Mouse (Mus musculus): ENCODE results near the gene Slc39a13. TPM values are rescaled to one million over a fixed set of nuclear protein-coding genes. Genes with fewer than 3 reads are reported as not detected.
A peak's percentile ranks its signal among the peaks of the same experiment; 100 is the strongest.
"Not testable (repeated sequence)": the region's sequence is repeated elsewhere in the genome, so short reads cannot be mapped to it uniquely, and the experiment has no call there.

The Slc39a13 gene
- total RNA-seq (2021), result 10 to 100 TPM; 16.9 to 19.9 TPM
- long read RNA-seq, experiment 1, transcript Slc39a13-203 (10 exons, 1,291 nt), result minor isoform, 10 of 66 reads
- long read RNA-seq, experiment 1, transcript Slc39a13-201 (10 exons, 2,469 nt), result major isoform, 39 of 66 reads
- long read RNA-seq, experiment 1, partial matches to known transcripts, result 5 of 66 reads
- long read RNA-seq, experiment 1, other reads (novel, unspliced or antisense), result 12 of 66 reads
- long read RNA-seq, experiment 2, transcript Slc39a13-203 (10 exons, 1,291 nt), result minor isoform, 16 of 53 reads
- long read RNA-seq, experiment 2, transcript Slc39a13-201 (10 exons, 2,469 nt), result major isoform, 28 of 53 reads
- long read RNA-seq, experiment 2, partial matches to known transcripts, result 2 of 53 reads
- long read RNA-seq, experiment 2, other reads (novel, unspliced or antisense), result 7 of 53 reads

DNA sequence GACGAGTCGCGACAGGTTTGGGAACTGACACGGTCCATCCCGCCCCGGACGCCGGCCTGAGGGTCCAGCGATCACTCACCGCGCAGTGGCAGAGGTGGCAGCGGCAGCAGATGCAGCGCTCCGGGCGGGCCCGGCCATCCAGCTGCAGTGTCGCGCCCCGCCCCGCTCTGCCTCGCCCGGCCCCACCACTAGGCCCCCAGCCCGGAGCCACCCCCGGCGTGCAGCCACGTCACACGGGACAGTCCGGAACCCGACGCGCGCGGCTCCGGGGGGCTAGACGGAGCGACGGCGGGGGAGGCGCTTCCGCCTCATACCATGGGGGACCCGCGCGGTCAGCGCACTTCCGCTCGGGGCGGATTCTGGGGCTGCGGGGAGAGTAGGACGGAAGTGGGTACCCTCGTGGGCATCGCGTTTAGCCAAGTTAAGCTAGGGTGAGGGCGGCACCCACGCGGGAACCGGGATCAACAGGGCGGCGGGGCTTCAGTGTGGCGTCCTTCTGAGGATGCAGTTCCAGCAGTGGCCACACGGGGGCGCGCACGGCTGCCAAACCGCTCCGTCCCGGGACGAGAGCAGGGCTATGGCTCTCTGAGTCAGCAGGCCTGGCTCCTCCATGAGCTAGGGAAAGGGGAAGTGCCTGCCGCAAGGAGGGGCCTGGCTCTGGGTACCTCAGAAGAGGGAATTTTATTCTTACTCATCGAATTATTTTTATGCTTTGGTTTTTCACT lies at the start of gene Slc39a13:
Gene Slc39a13 (minus strand): TSS at position 342 of the 725 bp plus-strand sequence.
- DNase-seq (ENCODE audit: low spot score), result peak; percentile 97

DNA sequence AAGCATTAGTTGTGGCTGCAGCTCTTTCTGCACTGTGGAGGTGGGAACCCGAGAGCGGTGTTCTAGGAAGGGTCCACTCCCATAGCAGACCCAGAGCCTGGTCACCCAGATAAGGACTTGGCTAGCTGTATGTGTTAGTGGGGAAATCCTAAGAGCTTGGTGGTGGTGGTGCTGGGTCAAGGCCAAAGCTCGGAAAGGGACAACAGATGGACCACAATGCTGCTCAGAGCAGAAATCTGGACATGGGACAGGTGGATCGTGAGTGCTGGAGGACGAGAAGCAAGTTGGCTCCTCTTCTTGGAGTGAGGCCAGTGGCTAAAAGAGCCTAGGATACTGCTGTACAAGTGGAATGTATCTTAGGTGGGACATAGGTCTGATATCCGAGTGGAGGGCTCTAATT lies 49.3 kb upstream of the Slc39a13 start:
- no peak for DNase-seq (ENCODE audit: low spot score)

DNA sequence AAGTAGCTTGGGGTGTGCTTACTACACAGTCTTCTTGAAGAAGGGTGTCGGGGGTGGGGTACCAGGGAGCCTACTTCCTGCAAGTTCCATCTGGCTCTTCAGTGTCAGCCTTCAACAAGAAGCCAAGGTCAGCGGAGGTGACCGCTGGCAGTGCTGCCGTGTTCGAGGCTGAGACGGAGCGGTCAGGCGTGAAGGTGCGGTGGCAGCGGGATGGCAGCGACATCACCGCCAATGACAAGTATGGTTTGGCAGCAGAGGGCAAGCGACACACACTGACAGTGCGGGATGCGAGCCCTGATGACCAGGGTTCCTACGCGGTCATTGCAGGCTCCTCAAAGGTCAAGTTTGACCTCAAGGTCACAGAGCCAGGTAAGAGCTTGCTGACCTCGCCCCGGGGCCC lies 48.8 kb upstream of the Slc39a13 start:
- no peak for DNase-seq (ENCODE audit: low spot score)

DNA sequence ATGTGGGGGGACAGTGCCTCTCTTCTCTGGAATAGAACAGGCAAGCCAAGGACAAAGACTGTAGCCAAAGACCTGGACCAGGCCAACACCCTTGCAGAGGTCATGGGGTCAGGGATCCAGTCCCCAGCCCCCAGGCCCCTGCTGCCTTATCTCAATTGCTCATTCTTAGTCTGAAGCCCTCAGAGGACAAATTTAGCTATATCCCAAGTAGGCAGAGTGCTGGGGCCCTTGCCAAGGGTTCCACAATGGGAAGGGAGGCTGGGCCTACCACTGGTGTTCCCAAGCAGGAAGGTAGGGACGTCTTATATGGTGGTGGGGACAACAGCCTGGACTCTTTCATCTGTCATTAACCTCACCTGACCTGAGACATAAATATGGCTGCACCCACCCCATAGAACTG lies 48.4 kb upstream of the Slc39a13 start:
- no peak for DNase-seq (ENCODE audit: low spot score)

DNA sequence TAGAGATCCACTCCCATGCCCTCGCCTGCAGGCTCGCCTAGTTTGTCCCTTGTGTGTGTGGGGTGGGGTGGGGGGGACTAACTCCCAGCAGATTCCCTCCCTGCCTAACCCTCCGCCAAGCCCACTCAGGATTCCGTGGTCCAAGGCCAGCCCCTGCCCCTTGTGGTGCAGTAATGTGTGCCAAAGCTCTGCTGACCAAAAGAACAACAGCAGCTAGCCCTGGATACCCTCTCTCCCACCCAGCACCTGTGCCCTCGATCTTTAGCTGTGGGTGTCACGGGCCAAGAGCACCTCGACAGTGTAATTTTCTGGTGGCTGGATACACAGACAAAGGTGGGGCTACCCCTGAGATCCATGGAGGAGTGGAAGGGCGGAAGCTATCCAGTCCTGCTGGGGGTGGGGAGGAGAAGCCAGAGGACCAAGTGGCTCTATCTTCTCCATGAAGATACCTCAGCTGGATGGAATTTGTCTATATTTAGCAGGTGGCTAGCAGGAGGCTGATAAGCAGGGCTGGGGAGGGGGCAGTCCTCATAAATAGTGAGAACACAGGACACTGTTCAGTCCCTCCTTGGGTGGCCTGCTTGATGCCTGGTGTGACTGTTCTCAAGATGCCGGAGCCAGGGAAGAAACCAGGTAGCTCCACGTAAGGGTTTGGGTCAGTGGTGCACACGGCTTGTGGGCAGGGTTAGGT lies 47.5 kb upstream of the Slc39a13 start, which contains the start of gene Mybpc3:
Gene Mybpc3 (plus strand): TSS at position 560 of the 691 bp plus-strand sequence.
- DNase-seq (ENCODE audit: low spot score), result no peak

DNA sequence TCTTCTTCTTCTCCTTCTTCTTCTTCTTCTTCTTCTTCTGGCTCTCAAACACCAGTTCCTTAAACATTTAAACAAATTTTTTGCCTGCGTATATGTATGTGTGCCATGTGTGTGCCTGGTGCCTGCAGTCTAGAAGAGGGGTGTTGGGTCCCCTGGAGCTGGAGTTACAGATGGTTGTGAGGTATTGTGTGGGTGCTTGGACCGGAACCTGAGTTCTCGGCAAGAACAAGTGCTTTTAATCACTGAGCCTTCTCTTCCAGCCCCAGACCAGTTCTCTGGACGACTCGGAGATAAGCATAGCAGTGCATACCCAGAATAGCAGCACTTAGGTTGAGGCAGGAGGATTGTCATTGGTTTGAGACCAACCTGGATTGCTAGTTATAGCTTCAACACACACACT lies 46.6 kb upstream of the Slc39a13 start:
- DNase-seq (ENCODE audit: low spot score), result no peak

DNA sequence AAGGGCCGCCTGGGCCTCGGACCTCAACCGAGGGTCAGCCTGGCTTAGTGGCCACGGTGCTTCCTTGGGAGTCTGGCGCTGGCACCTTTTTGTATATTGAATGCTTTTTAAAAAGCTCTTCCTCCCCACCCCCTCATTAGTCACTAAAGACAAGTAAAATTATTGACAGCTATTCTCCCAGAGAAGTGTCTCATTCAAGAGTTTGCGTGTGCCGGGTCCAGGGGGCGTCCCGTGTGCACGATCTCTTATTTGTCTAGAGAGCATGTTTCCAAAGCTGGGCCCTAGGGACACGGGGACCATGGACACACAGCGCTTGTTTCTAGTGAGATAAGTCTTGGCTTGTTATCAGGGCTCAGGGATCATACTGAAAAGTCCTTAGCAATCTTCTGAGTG lies 45.4 kb upstream of the Slc39a13 start:
- no peak for DNase-seq (ENCODE audit: low spot score)

DNA sequence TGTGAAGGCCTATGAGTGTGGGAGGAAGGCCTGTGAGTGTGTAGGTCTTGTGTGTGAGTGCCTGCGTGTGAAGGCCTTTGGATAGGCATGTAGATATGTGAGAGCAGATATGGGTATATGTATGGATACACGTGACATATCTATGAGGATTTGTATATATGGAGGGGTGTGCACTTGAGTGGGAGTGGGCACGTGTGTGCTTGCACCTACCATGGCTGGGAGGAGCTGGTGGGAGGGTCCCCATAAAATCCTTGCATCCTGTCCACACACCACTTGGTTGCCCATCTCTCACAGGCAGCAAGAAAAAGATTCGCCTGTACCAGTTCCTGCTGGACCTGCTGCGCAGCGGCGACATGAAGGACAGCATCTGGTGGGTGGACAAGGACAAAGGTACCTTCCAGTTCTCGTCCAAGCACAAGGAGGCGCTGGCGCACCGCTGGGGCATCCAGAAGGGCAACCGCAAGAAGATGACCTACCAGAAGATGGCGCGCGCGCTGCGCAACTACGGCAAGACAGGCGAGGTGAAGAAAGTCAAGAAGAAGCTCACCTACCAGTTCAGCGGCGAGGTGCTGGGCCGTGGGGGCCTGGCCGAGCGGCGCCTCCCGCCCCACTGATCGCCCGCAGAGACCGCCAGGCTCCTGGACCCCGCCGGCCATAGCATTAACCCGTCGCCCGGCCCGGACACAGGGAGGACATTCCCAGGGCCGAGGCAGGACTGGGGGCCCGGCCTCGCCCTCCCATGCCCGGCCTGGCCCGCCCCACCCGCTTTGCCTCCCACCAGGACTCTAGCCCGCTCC lies 44.8 kb upstream of the Slc39a13 start:
- DNase-seq (ENCODE audit: low spot score), result peak; percentile 98

DNA sequence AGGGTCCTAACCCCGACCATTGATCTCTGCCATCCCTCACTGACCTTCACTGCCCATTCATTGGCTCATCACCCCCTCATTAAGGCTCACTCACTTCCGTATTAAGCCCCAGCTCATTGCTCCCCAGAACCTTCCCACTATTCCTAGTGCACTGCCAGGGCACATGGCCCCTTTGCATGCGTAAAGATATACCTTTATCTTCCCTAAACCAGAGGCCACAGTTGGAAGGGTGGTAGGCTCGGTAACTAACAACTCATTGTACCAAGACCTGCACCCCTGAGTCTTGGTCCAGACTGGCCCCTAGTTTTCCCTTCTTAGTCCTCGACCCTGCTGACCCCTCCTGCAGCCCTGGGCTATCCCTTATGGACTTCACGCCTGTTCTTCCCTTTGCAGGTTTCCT lies 43.6 kb upstream of the Slc39a13 start:
- no peak for DNase-seq (ENCODE audit: low spot score)

DNA sequence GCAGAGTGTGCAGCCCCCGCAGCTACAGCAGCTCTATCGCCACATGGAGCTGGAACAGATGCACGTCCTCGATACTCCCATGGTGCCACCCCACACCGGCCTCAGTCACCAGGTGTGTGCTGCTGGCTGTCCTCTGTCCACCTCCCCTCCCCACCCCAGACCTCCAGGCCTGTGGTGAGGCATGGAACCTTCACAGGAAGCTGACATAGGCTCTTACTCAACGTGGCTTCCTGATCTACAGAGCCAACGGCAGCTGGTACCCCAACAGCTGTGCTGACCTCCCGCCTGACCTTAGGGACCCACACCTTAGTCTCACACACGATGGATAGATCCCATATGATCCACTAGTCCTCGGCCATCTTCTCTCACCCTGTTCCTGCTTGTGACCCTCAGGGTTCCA lies 43.1 kb upstream of the Slc39a13 start:
- no peak for DNase-seq (ENCODE audit: low spot score)

DNA sequence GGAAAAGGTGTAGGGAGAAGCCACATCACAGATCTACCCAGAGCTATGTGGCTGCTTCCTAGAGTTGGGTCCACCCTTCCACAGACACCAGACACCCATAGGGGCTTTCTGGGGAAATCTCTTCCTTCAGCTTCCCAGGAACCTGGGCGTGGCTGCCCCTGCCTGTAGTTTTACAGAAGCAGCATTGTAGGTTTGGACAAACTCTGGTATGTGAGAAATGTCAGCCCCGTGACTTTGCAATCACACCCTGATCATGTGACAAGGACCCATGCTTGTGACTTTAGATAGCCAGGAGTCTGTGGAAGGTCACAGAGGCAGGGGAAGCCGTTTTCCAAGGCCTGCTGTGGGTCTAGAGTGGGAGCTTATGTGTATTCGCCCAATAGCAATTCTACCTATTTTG lies 42.3 kb upstream of the Slc39a13 start:
- DNase-seq (ENCODE audit: low spot score), result no peak

DNA sequence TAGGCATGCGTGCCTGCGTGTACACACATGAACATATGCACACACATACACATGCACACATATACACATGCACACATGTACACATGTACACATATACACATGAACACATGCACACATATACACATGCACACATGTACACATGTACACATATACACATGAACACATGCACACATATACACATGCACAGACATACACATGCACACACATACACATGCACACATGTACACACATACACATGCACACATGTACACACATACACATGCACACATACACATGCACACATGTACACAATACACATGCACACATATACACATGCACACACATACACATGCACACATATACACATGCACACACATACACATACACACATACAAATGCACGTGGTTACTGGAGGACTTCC lies 41.6 kb upstream of the Slc39a13 start:
- DNase-seq (ENCODE audit: low spot score), result not testable (repeated sequence)

DNA sequence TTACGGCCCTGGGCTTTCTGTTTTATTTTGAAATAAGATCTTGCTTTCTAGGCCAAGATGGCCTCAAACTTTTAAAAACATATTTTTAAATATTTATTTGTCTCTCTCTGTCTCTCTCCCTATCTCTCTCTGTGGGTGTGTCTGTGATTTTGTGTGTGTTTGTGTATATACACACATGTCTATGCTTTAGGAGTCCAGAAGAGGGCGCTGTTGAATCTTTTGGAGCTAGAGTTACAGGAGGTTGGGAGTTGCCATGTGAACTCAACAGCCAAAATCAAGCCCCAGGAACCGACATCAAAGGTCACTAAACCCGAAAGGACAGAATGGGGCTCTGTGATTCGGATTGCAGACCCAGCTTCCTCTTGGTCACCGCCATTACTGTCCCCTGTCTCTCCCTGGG lies 40.2 kb upstream of the Slc39a13 start:
- DNase-seq (ENCODE audit: low spot score), result no peak

DNA sequence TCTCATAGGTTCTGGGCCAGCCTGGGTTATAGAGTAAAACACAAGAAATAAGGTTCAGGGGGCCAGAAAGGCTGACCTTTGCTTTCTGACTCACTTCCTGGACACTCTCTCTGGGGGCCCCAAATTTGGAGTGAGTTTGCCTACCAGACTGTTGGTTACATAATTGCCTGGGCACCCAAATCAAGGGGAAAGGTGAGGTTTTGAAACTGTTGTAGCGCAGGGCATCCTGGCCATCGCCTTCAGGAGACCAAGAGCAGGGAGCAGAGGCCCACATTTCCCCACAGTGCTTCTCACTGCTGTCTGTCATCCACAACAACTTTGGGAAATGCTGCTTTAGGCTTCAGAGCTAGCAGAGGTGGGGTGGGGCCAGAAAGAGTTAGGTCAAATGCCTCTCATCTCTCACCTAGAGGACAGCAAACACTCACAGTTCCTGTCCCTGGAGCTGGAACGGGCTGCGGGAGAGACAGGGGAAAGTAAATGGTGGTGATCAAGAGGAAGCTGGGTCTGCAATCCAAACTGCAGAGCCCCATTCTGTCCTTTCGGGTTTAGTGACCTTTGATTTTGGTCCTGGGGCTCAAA lies 39.7 kb upstream of the Slc39a13 start:
- DNase-seq (ENCODE audit: low spot score), result no peak

DNA sequence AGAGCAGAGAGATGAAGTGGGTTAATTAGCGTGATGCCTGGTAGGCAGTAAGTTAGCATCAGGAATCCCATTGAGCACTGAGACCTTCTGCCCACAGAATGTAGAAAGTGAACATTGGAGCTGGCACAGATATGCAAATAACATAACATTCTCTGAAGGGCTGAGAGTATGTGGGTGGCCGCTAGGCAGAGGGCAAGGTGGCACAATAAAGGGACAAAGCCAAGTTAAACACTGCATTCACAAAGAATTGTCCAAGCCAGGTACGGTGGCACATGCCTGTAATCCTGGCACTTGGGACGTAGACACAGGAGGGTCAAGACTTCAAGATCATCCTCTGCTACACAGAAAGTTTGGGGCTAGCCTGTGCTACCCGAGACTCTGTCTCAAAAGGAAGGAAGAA lies 39.0 kb upstream of the Slc39a13 start:
- DNase-seq (ENCODE audit: low spot score), result no peak

DNA sequence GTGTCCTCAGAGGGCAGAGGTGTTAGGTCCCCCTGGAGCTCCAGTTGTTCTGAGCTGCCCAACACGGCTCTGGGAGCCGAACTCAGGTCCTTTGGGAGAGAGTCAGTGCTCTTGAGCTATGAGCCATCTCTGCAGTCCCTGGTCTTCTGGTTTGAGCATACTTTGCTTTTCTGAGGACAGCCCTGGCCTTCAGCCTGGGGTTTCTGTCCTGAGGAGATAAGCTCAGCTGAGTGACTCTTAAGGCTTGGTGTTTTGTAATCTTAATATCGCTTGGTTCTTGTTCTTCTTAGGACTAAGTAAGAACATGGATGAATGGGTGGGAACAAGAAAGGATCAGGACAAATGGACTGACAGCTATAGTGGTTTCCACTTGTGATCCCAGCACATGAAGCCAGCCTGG lies 37.9 kb upstream of the Slc39a13 start:
- no peak for DNase-seq (ENCODE audit: low spot score)

DNA sequence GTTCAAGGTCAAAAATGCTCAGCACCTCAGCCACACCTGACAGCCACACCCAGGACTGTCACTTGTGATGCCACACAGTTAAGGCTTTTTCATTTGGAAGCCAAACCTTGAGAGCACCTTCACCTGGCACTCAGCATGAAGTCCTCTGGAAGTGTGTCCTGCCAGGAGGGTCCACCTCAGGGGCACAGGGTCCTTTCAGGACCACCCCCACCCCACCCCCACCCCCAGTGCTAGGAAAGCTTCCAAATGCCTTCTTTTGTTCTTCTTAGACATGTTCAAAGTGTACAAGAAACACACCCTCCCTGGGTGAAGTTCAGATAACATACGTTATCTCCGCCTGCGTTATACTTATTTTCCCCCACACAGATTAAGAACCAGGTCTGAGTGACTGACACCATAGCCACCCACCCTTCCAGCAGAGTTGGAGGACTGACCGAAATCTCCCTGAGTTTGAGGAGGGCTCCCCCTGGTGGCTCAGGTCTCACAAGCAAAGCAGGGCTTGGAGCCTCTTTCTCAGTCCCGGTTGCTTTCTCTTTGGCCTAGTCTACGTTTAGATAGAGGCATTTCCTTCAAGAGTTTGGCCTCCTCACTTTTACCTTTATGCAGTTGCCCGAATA lies 31.0 kb upstream of the Slc39a13 start:
- peak; percentile 94 for DNase-seq (ENCODE audit: low spot score)

DNA sequence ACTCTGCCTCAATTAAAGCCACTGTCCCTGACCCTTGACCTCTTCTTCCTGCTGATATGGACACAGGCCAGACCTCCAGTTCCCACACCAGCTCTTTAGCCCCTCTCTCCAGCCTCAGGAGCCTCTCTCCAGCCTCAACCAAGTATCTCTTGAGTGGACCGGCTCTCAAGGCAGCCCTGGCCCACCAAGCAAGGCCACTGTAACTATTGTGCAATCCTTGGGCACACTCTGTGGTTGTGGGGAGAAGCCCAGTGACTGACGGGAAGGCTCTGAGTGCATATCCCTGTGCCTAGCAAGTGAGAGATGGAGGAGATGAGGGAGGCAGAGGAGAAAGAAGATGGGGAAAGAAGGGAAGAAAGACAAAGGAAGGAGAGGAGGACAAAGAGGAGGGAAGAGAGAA lies 27.9 kb upstream of the Slc39a13 start:
- no peak for DNase-seq (ENCODE audit: low spot score)

DNA sequence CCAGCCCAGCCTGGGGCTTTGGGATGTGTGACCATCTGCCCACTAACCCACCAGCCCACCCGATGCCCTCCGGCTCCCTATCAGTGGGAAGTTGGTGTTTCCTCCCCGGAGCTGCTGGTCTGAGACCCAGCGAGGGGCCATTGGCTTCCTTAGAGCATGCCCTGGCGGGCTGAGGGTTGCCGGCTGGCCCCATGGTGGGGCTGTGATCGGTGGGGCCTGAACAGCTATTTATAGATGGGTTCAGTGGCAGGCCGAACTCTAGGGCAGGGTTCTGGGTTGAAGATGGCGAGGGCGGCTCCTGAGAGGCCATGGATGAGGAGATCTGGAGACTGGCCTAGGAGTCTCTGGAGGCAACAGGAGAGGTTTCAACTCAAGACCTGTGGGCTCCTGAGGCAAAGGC lies 26.8 kb upstream of the Slc39a13 start:
- no peak for DNase-seq (ENCODE audit: low spot score)

DNA sequence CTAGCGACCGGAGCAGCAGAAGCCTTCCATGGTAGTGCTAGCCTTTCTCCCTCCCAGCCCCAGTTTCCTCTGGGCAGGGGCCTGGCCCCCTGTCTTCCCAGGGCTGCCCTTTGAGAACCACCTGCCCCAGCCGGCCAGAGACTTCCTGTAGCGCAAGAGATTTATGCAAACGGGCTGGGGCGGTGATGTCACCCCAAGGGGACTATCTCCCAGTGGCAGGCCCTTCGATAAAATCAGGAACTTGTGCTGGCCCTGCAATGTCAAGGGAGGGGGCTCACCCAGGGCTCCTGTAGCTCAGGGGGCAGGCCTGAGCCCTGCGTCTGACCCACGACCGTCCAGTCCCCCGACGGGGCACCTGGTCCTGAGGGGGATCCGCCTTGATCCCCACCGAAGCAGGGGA lies 26.3 kb upstream of the Slc39a13 start:
- DNase-seq (ENCODE audit: low spot score), result no peak

DNA sequence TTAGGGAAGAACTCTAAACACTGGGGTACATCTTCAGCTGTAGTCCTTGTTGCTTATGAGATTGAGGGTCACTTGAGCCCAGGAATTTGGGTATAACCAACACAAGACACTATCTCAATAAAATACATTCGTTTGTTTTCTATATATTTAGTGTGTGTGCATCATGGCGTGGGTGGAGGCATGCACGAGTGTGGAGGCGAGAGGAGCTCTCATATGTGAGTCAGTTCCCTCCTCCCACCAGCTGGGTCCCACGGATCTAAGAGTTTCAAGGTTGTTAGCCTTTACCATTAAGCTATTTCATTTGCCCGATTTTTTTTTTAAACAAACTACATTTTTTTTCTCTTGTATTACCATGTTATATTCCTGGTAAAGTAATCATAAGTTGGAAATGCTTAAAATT lies 20.6 kb upstream of the Slc39a13 start:
- DNase-seq (ENCODE audit: low spot score), result no peak
